Mouse (Mus musculus): ENCODE data around the gene Gm34653.
"Not testable (repeated sequence)": the region's sequence is repeated elsewhere in the genome, so short reads cannot be mapped to it uniquely, and the experiment has no call there.

GRCm38 (mm10) chr2:34832766-34833457, at the start of gene Gm34653:
- TF ChIP-seq CTCF (IDR thresholded peaks at IDR 0.05; ENCODE audit: control insufficient read depth, insufficient read depth, low read length); POLR2A (IDR thresholded peaks at IDR 0.05; ENCODE audit: borderline replicate concordance, control insufficient read depth, low read depth, low read length): not testable (repeated sequence)
